Mouse (Mus musculus): ENCODE results near the gene Lrrc52. TPM values are rescaled to one million over a fixed set of nuclear protein-coding genes. Genes with fewer than 3 reads are reported as not detected.

Lrrc52 gene
- polyA plus RNA-seq, 1 experiment: not detected

- DNase-seq: no peak
- no peak for TF ChIP-seq POLR2A (IDR thresholded peaks at IDR 0.05; ENCODE audit: control insufficient read depth, extremely low read depth, insufficient read depth, low read length, poor library complexity)
- no peak for TF ChIP-seq CTCF (IDR thresholded peaks at IDR 0.05; ENCODE audit: borderline replicate concordance, control insufficient read depth, extremely low read depth, insufficient read depth, low read length, poor library complexity)
- Histone ChIP-seq H3K4me3 (ENCODE audit: control insufficient read depth, insufficient read depth, low read length) (no peak overlapping the region), H3K36me3 (ENCODE audit: control insufficient read depth, insufficient read depth, low read length) (no peaks in the 10 kb centered on the region), H3K4me1 (replicated peaks; ENCODE audit: control insufficient read depth, insufficient read depth, low read length) (no peaks in the 10 kb centered on the region), H3K27me3 (ENCODE audit: control insufficient read depth, insufficient read depth, low read length) (no peaks in the 10 kb centered on the region), H3K27ac (ENCODE audit: control insufficient read depth, insufficient read depth, low read length) (no peak overlapping the region)
- 91% methylated on average over 7 of the region's 7 CpGs for WGBS
Observed at GRCm38 (mm10) chr1:167426681-167427080, 39.9 kb downstream of the Lrrc52 start.

- WGBS: 86% methylated on average over 5 of the region's 5 CpGs
- Histone ChIP-seq H3K4me3 (ENCODE audit: control insufficient read depth, insufficient read depth, low read length) (no peak overlapping the region), H3K27me3 (ENCODE audit: control insufficient read depth, insufficient read depth, low read length) (no peaks in the 10 kb centered on the region), H3K27ac (ENCODE audit: control insufficient read depth, insufficient read depth, low read length) (no peak overlapping the region), H3K4me1 (replicated peaks; ENCODE audit: control insufficient read depth, insufficient read depth, low read length) (no peaks in the 10 kb centered on the region), H3K36me3 (ENCODE audit: control insufficient read depth, insufficient read depth, low read length) (no peaks in the 10 kb centered on the region)
- no peak for DNase-seq
- no peak for TF ChIP-seq POLR2A (IDR thresholded peaks at IDR 0.05; ENCODE audit: control insufficient read depth, extremely low read depth, insufficient read depth, low read length, poor library complexity)
- TF ChIP-seq CTCF (IDR thresholded peaks at IDR 0.05; ENCODE audit: borderline replicate concordance, control insufficient read depth, extremely low read depth, insufficient read depth, low read length, poor library complexity): no peak
Observed at GRCm38 (mm10) chr1:167425572-167425971, 41.0 kb downstream of the Lrrc52 start.

GRCm38 (mm10) chr1:167422501-167423240 lies 43.9 kb downstream of the Lrrc52 start:
- no peaks in the 10 kb centered on the region for H3K4me1 ChIP-seq (replicated peaks; ENCODE audit: control insufficient read depth, insufficient read depth, low read length)
- TF ChIP-seq POLR2A (IDR thresholded peaks at IDR 0.05; ENCODE audit: control insufficient read depth, extremely low read depth, insufficient read depth, low read length, poor library complexity) (no peak), CTCF (IDR thresholded peaks at IDR 0.05; ENCODE audit: borderline replicate concordance, control insufficient read depth, extremely low read depth, insufficient read depth, low read length, poor library complexity) (no peak)
- no peak overlapping the region for H3K27ac ChIP-seq (ENCODE audit: control insufficient read depth, insufficient read depth, low read length)
- WGBS: 94% methylated on average over 11 of the region's 11 CpGs
- DNase-seq: no peak
- no peak overlapping the region for H3K4me3 ChIP-seq (ENCODE audit: control insufficient read depth, insufficient read depth, low read length)
- H3K27me3 ChIP-seq (ENCODE audit: control insufficient read depth, insufficient read depth, low read length): no peaks in the 10 kb centered on the region
- H3K36me3 ChIP-seq (ENCODE audit: control insufficient read depth, insufficient read depth, low read length): no peaks in the 10 kb centered on the region

- 6% methylated on average over 7 of the region's 7 CpGs for WGBS
- peak; percentile 69 for DNase-seq
- H3K36me3 ChIP-seq (ENCODE audit: control insufficient read depth, insufficient read depth, low read length): no peaks in the 10 kb centered on the region
- TF ChIP-seq CTCF (IDR thresholded peaks at IDR 0.05; ENCODE audit: borderline replicate concordance, control insufficient read depth, extremely low read depth, insufficient read depth, low read length, poor library complexity) (no peak), POLR2A (IDR thresholded peaks at IDR 0.05; ENCODE audit: control insufficient read depth, extremely low read depth, insufficient read depth, low read length, poor library complexity) (no peak)
- H3K4me3 ChIP-seq (ENCODE audit: control insufficient read depth, insufficient read depth, low read length): no peak overlapping the region
- H3K27ac ChIP-seq (ENCODE audit: control insufficient read depth, insufficient read depth, low read length): no peak overlapping the region
- H3K4me1 ChIP-seq (replicated peaks; ENCODE audit: control insufficient read depth, insufficient read depth, low read length): no peaks in the 10 kb centered on the region
- H3K27me3 ChIP-seq (ENCODE audit: control insufficient read depth, insufficient read depth, low read length): no peaks in the 10 kb centered on the region
Observed at GRCm38 (mm10) chr1:167414846-167415245, 51.7 kb downstream of the Lrrc52 start.

GRCm38 (mm10) chr1:167411991-167412715 lies 54.4 kb downstream of the Lrrc52 start:
- 82% methylated on average over 12 of the region's 12 CpGs for WGBS
- Histone ChIP-seq H3K27me3 (ENCODE audit: control insufficient read depth, insufficient read depth, low read length) (no peaks in the 10 kb centered on the region), H3K36me3 (ENCODE audit: control insufficient read depth, insufficient read depth, low read length) (no peaks in the 10 kb centered on the region), H3K27ac (ENCODE audit: control insufficient read depth, insufficient read depth, low read length) (no peak overlapping the region), H3K4me3 (ENCODE audit: control insufficient read depth, insufficient read depth, low read length) (no peak overlapping the region), H3K4me1 (replicated peaks; ENCODE audit: control insufficient read depth, insufficient read depth, low read length) (no peaks in the 10 kb centered on the region)
- TF ChIP-seq CTCF (IDR thresholded peaks at IDR 0.05; ENCODE audit: borderline replicate concordance, control insufficient read depth, extremely low read depth, insufficient read depth, low read length, poor library complexity): no peak
- TF ChIP-seq POLR2A (IDR thresholded peaks at IDR 0.05; ENCODE audit: control insufficient read depth, extremely low read depth, insufficient read depth, low read length, poor library complexity): no peak
- no peak for DNase-seq

- no peak for TF ChIP-seq POLR2A (IDR thresholded peaks at IDR 0.05; ENCODE audit: control insufficient read depth, extremely low read depth, insufficient read depth, low read length, poor library complexity)
- no peak for TF ChIP-seq CTCF (IDR thresholded peaks at IDR 0.05; ENCODE audit: borderline replicate concordance, control insufficient read depth, extremely low read depth, insufficient read depth, low read length, poor library complexity)
- Histone ChIP-seq H3K4me1 (replicated peaks; ENCODE audit: control insufficient read depth, insufficient read depth, low read length) (no peaks in the 10 kb centered on the region), H3K36me3 (ENCODE audit: control insufficient read depth, insufficient read depth, low read length) (no peaks in the 10 kb centered on the region), H3K27me3 (ENCODE audit: control insufficient read depth, insufficient read depth, low read length) (no peaks in the 10 kb centered on the region), H3K27ac (ENCODE audit: control insufficient read depth, insufficient read depth, low read length) (no peak overlapping the region), H3K4me3 (ENCODE audit: control insufficient read depth, insufficient read depth, low read length) (no peak overlapping the region)
- 85% methylated on average over 4 of the region's 4 CpGs for WGBS
- DNase-seq: no peak
Observed at GRCm38 (mm10) chr1:167409601-167410000, 57.0 kb downstream of the Lrrc52 start.
